Mouse (Mus musculus) megakaryocyte, embryonic 14.5 days (primary cell): ENCODE data around the gene Arhgap32.

Source experiments
- FLI1 ChIP-seq: IDR thresholded peaks from 2 replicates; pipeline ENCODE4 v1.6.1; 2012; ENCODE audit warnings: low read length, inconsistent platforms, mixed read lengths
- GATA1 ChIP-seq: IDR thresholded peaks from 3 replicates; pipeline ENCODE4 v1.6.1; 2012; ENCODE audit warnings: mixed read lengths, low read length, inconsistent platforms, borderline replicate concordance

- TF ChIP-seq GATA1 (no peak), FLI1 (no peak)
Measured at GRCm38 (mm10) chr9:32216820-32217567, 101.1 kb downstream of the Arhgap32 start.
